Mouse (Mus musculus) cerebellum, adult 11-12 months (tissue): ENCODE results near the gene Coq6.
"Not testable (repeated sequence)": the region's sequence is repeated elsewhere in the genome, so short reads cannot be mapped to it uniquely, and the experiment has no call there.

Experiments used
- DNase-seq: peaks from one replicate; pipeline ENCODE4 v3.0.0; 2022

The Coq6 gene

GRCm38 (mm10) chr12:84361555-84362489 is at the start of gene Coq6, which contains the start of gene Fam161b:
TSS of gene Coq6 (plus strand) at chr12:84361657.
TSS of gene Fam161b (minus strand) at chr12:84361833.
- peak; percentile 96 for DNase-seq

GRCm38 (mm10) chr12:84316006-84316405 is 45.5 kb upstream of the Coq6 start:
- DNase-seq = no peak

GRCm38 (mm10) chr12:84316721-84317621 is 44.5 kb upstream of the Coq6 start, which contains the start of gene Zfp410:
TSS of gene Zfp410 (plus strand) at chr12:84316852.
- DNase-seq = peak; percentile 85

GRCm38 (mm10) chr12:84327111-84327512 is 34.3 kb upstream of the Coq6 start:
- no peak for DNase-seq

- no peak for DNase-seq
Observed at GRCm38 (mm10) chr12:84336963-84337625, 24.4 kb upstream of the Coq6 start.

GRCm38 (mm10) chr12:84347192-84347591 is 14.3 kb upstream of the Coq6 start:
- no peak for DNase-seq

- not testable (repeated sequence) for DNase-seq
Observed at GRCm38 (mm10) chr12:84358699-84359098, 2.8 kb upstream of the Coq6 start.

GRCm38 (mm10) chr12:84362872-84363271 is 1.4 kb downstream of the Coq6 start:
- no peak for DNase-seq

- no peak for DNase-seq
Observed at GRCm38 (mm10) chr12:84364291-84364690, 2.8 kb downstream of the Coq6 start.

- no peak for DNase-seq
Observed at GRCm38 (mm10) chr12:84365137-84365536, 3.7 kb downstream of the Coq6 start.

GRCm38 (mm10) chr12:84366971-84367370 is 5.5 kb downstream of the Coq6 start:
- no peak for DNase-seq

GRCm38 (mm10) chr12:84371647-84372046 is 10.2 kb downstream of the Coq6 start:
- DNase-seq = no peak

- DNase-seq = no peak
Observed at GRCm38 (mm10) chr12:84373831-84374481, 12.5 kb downstream of the Coq6 start.

- DNase-seq = no peak
Observed at GRCm38 (mm10) chr12:84382369-84382768, 20.9 kb downstream of the Coq6 start.

GRCm38 (mm10) chr12:84384644-84385081 is 23.2 kb downstream of the Coq6 start:
- DNase-seq = no peak

- no peak for DNase-seq
Observed at GRCm38 (mm10) chr12:84385408-84385807, 24.0 kb downstream of the Coq6 start.

GRCm38 (mm10) chr12:84388097-84388496 is 26.6 kb downstream of the Coq6 start:
- no peak for DNase-seq

- no peak for DNase-seq
Observed at GRCm38 (mm10) chr12:84388774-84389400, 27.4 kb downstream of the Coq6 start.

GRCm38 (mm10) chr12:84390336-84390735 is 28.9 kb downstream of the Coq6 start:
- DNase-seq = no peak

GRCm38 (mm10) chr12:84392681-84393080 is 31.2 kb downstream of the Coq6 start:
- no peak for DNase-seq

GRCm38 (mm10) chr12:84393847-84394246 is 32.4 kb downstream of the Coq6 start:
- DNase-seq = no peak
